ENCODE assay signal across 17 mouse cellular contexts in the genomic region with DNA sequence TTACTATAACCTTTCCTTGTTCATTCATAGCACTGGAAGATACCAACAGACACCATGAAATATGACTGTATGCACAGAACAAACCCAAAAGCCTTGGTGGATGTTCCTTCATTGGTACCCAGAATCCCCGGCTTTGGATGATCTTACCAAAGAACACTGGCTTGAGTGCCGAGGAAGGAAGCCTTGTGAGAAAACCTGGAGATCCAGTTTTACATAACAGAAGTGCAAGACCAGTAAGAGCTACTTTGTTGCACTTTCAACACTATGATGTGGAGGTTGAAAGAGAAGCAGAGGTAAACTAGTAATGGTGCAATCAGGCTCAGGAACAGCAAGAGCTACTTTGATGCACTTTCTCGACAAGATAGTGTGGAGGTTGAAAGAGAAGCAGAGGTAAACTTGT.
"Had no signal": no experiment of that assay in that cellular context is flagged by ENCODE, and none has a peak within 500 bp of the region (broad histone marks: within the 10 kb centered on the region; RNA-seq: fewer than 3 reads in every experiment).

No protein-coding gene starts in this region.

- H3K27ac ChIP-seq: neural tube, embryonic 12.5 days; neural tube, embryonic 13.5 days; neural tube, embryonic 15.5 days; stomach, embryonic 15.5 days; stomach, postnatal 0 days had no signal

- H3K4me3 ChIP-seq: neural tube, embryonic 12.5 days; neural tube, embryonic 13.5 days; neural tube, embryonic 15.5 days; stomach, embryonic 15.5 days had no signal

- H3K36me3 ChIP-seq: neural tube, embryonic 12.5 days; neural tube, embryonic 13.5 days; neural tube, embryonic 15.5 days; stomach, embryonic 15.5 days had no signal

- H3K27me3 ChIP-seq: neural tube, embryonic 12.5 days; neural tube, embryonic 13.5 days; neural tube, embryonic 15.5 days; stomach, embryonic 15.5 days had no signal

- H3K9ac ChIP-seq: neural tube, embryonic 12.5 days; neural tube, embryonic 13.5 days; neural tube, embryonic 15.5 days; stomach, embryonic 15.5 days had no signal

- H3K4me1 ChIP-seq: neural tube, embryonic 12.5 days; neural tube, embryonic 15.5 days; stomach, embryonic 15.5 days had no signal

- DNase-seq: retina, postnatal 1 day; right cerebral cortex, adult 18-20 months; right cerebral cortex, postnatal 14 days; right cerebral cortex, postnatal 25 days; right cerebral cortex, postnatal 4 days; spleen, adult 18-20 months; thymus, adult 18-20 months; thymus, adult 2 months; thymus, postnatal 14 days; thymus, postnatal 25 days; thymus, postnatal 36 days; thymus, postnatal 4 days had no signal

- H3K9me3 ChIP-seq: neural tube, embryonic 12.5 days; neural tube, embryonic 13.5 days; neural tube, embryonic 15.5 days; stomach, embryonic 15.5 days had no signal

- H3K4me2 ChIP-seq: neural tube, embryonic 12.5 days; neural tube, embryonic 13.5 days; neural tube, embryonic 15.5 days; stomach, embryonic 15.5 days had no signal
